Comparison of ENCODE assay signal across 27 mouse cellular contexts in the genomic region with DNA sequence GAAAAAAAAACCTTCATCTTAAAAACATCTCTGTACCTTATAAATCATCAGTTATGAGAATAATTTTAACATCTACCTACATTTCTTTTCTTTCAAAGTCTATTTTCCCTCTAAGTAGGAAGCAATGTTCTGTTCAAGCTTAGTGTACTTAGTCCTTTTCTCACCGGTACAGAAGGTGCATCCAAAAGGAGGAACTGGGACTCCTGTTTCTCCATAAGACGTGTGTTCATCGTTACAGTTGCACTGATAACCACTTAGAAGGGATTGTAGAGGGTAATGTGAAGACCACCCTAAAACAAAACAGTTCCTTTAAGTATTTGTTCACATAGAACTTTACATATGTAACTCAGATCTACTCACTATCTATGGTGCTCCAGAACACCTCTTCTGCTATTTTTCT. TPM values are rescaled to one million over a fixed set of nuclear protein-coding genes. Genes with fewer than 3 reads are reported as not detected.
"Had no signal": no experiment of that assay in that cellular context is flagged by ENCODE, and none has a peak within 500 bp of the region (broad histone marks: within the 10 kb centered on the region; RNA-seq: fewer than 3 reads in every experiment).

No protein-coding gene starts in this region.

- H3K9me3 ChIP-seq: embryonic facial prominence, embryonic 10.5 days; embryonic facial prominence, embryonic 12.5 days; embryonic facial prominence, embryonic 13.5 days; embryonic facial prominence, embryonic 15.5 days; forebrain, embryonic 10.5 days; forebrain, embryonic 12.5 days; forebrain, embryonic 13.5 days; forebrain, embryonic 15.5 days had no signal

- H3K27me3 ChIP-seq: embryonic facial prominence, embryonic 12.5 days; embryonic facial prominence, embryonic 13.5 days; embryonic facial prominence, embryonic 15.5 days; forebrain, embryonic 12.5 days; forebrain, embryonic 13.5 days; forebrain, embryonic 15.5 days had no signal

- ATAC-seq: forebrain, embryonic 13.5 days; forebrain, embryonic 14.5 days; forebrain, embryonic 15.5 days; forebrain, embryonic 16.5 days; forebrain, postnatal 0 days had no signal

- H3K27ac ChIP-seq: embryonic facial prominence, embryonic 10.5 days; embryonic facial prominence, embryonic 12.5 days; embryonic facial prominence, embryonic 13.5 days; embryonic facial prominence, embryonic 15.5 days; forebrain, embryonic 10.5 days; forebrain, embryonic 12.5 days; forebrain, embryonic 13.5 days; forebrain, embryonic 15.5 days; gastrocnemius, adult 2 months; heart, adult 2 months had no signal

- H3K4me2 ChIP-seq: embryonic facial prominence, embryonic 12.5 days; embryonic facial prominence, embryonic 13.5 days; embryonic facial prominence, embryonic 15.5 days; forebrain, embryonic 12.5 days; forebrain, embryonic 13.5 days; forebrain, embryonic 15.5 days had no signal

- H3K4me3 ChIP-seq: embryonic facial prominence, embryonic 10.5 days; embryonic facial prominence, embryonic 12.5 days; embryonic facial prominence, embryonic 13.5 days; embryonic facial prominence, embryonic 15.5 days; erythroblast, embryonic 14.5 days; forebrain, embryonic 10.5 days; forebrain, embryonic 12.5 days; forebrain, embryonic 13.5 days; forebrain, embryonic 15.5 days; gastrocnemius, adult 2 months; heart, adult 2 months had no signal

- H3K9ac ChIP-seq: embryonic facial prominence, embryonic 12.5 days; embryonic facial prominence, embryonic 13.5 days; embryonic facial prominence, embryonic 15.5 days; forebrain, embryonic 12.5 days; forebrain, embryonic 13.5 days; forebrain, embryonic 15.5 days; forebrain, postnatal 0 days had no signal

- DNase-seq: cerebellum, adult 9-10 months; cerebellum, adult 9-11 months; cerebellum, postnatal 10 days; cerebellum, postnatal 14 days; cerebellum, postnatal 25 days; cerebellum, postnatal 36 days; embryo, embryonic 11 days; forebrain, postnatal 0 days; gastrocnemius, adult 2 months; gastrocnemius, postnatal 10 days; gastrocnemius, postnatal 14 days; gastrocnemius, postnatal 25 days; gastrocnemius, postnatal 36 days; heart, adult 18-20 months; heart, adult 2 months had no signal

- H3K36me3 ChIP-seq: forebrain, embryonic 15.5 days had no signal

RNA-seq across cellular contexts. Expression of a gene that starts 4.9 kb away (rescaled TPM):
- total RNA-seq: gastrocnemius, adult 8-10 months had no signal
